Mouse (Mus musculus) kidney, adult 8-10 months (tissue): ENCODE data around the gene Kcnj12.

Source experiments
- DNase-seq, 2 experiments: peaks; one replicate each; pipeline ENCODE4 v3.0.0; 2022

Gene Kcnj12

DNA sequence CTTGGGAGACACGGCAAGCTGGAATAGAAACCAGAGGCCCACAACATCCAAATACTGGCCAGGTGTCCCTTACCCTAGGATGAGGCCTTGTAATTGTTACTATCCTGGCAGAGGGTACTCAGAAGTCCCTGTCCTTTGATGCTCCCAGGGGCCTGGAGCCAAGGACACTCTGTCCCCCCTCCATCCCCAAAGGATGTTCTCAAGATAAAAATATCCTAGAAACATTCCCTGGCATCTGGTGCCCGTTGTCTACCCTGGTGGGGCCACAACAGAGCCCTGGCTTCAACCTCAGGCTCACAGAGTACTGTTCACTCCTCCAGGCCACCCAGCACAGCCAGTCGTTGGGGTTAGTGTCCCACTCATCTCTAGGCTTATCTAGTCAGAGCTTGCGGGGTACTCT lies 38.3 kb downstream of the Kcnj12 start:
- no peak for DNase-seq

DNA sequence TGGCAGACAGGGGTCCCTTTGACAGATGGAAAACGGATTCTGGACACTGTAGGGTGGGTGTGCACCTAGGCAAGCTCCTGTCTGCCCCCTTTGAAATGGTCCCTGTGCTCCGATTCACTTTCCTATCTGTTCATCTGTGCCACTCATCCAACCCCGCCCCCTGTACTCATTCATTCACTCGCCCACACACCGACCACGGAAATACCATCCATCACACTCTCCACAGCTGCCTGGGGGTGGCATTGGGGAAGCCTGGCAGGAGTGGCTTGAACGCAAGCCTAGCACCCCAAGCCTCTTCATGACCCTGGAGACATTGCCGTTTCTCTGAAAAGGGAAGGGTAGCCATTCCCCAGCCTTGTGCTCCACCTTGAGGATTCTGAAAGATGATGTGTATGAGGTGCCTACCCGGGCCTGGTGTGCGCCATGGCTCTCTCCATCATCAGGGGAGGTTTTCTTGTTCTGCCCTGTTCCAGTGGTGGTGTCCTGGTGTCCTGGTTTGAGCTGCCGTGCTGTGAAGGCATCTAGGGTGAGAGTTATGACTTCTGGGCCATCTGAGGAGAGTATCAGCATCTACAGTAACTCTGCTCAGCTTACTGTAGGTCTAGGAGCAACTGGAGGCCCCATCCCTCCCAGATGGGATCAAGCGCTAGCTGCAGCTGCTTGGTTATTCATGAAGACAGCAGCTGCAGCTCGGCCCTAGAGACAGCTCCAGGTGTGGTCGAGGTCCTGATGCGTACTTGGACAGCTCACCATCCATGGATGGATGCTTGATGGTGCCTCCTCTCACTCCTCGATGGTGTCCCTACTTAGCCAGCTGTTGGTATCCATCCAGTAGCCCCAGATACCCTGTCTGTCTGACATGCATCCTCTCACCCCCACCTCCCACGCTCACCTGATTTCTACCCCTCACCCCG lies 40.4 kb downstream of the Kcnj12 start:
- DNase-seq, result no peak

DNA sequence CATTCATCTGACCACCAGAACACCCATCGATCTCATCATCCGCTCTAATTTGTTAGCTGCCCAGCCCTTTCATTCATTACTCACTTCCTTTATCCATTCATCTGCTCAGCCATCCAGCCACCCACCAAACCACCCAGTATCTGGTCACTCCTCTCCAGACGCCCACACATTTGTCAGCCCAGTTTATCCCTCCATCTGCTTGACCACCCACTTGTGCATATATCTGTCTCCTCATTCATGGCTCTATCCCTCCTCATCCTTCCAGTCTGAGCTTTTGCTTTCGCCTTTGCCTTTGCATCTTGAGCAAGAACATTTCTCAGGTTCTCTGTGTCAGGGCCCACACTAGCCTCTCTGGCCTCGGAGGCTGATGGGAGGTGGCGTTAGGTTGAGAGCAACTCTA lies 41.1 kb downstream of the Kcnj12 start:
- no peak for DNase-seq

DNA sequence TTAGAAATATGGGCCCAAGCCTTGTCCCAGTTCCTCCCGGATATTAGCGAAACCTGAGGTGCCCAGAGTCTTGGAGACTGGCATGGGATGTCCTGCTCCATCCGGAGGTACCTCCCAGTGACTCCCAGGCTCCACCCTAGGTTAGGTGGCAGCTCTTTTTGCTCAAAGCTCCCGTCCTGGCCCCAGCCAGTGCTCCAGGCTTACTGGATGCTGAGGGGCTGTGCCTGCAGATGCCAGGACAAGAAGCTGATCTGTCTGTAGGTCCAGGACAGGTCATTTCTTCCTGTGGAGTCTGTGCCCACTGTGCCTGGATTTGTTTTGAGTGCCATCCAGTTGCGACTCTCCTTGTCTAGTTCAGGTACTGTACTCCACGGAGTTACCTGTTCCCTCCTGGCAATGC lies 43.3 kb downstream of the Kcnj12 start:
- DNase-seq, result no peak

DNA sequence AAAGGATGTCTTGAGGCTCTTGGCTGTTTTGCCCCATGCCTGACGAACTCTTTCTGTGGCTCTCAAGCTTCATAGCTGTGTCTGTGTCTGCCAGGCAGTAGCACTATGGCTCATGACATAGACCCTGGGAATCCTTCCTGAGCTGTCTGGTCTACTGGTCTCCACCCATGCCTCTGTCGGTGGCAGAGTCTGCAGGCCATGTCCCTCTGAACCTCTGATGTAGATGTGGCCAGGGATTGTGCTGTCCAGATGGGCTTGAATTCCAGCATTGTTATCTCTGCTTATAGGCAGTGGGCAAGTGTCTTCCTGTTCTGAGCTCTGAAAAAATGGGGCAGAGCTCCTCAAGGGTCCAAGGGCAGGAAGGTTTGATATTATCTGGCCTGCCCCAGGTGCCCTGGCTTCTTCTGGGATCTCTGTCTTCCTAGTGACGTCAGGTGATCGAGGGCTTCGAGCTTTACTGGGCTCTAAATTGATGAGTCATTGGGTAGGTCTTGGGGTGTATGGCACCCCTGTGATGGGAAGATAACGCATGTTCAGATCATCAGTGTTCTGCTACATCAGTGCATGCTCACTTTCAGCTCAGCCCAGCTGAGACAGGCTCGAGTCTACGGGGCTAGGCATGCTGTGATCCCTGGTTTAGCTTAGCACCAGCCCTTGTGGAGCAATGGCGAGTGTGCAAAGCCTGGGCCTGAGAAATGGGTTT lies 44.9 kb downstream of the Kcnj12 start:
- DNase-seq, result no peak

DNA sequence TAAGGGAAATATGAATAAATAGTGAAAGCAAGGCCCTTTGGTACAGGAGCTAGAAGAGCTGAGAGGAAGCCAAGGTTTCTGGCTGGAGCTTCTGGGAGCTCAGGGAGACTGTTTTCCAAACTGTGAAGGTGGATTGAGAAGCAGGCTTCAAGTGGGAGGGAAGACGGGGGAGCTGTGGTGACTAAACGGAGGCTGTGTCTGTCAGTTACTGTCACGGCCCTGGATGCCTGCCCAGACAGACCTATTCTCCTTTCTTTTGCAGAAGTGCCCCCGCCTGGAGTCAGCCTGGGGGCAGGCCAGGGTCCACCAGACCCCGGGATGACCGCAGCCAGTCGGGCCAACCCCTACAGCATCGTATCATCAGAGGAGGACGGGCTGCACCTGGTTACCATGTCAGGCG lies 46.5 kb downstream of the Kcnj12 start:
- DNase-seq, result no peak

DNA sequence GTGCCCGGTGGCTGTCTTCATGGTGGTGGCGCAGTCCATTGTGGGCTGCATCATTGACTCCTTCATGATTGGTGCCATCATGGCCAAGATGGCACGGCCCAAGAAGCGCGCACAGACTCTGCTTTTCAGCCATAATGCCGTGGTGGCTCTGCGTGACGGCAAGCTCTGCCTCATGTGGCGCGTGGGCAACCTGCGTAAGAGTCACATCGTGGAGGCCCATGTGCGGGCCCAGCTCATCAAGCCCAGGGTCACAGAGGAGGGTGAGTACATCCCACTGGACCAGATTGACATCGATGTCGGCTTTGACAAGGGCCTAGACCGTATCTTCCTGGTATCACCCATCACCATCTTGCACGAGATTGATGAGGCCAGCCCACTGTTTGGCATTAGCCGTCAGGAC lies 47.3 kb downstream of the Kcnj12 start:
- DNase-seq, result no peak

DNA sequence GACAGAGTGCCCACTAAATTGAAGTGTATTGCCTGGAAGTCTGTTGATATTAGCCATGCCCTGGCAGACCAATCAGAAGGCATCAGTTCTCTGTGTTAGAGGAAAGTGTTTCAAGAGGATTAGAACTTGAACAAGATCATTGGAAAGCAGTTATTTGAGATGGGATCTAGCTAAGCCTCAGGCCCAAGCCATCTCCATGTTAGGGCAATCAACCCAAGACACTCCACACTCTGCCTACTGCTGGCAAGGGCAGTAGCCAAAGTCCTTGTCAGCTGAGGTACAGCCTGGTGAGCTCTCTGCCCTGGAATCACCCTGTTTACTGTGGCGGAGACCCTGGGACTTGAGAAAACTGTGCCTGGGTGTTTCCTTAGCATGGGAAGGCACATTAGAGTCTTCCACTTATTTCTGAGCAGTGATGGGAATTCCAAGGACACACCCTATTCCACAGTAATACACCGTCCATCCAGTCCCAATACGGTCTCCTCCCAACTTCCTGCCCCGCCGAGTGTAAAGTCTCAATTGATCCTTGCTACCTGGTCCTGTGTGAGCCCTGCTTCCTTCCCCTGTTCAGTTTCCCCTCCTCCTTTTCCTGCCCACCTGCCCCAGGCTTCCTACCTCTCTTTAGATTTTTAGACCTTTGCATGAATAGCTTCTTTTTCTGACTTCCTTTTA lies 52.4 kb downstream of the Kcnj12 start:
- no peak for DNase-seq

DNA sequence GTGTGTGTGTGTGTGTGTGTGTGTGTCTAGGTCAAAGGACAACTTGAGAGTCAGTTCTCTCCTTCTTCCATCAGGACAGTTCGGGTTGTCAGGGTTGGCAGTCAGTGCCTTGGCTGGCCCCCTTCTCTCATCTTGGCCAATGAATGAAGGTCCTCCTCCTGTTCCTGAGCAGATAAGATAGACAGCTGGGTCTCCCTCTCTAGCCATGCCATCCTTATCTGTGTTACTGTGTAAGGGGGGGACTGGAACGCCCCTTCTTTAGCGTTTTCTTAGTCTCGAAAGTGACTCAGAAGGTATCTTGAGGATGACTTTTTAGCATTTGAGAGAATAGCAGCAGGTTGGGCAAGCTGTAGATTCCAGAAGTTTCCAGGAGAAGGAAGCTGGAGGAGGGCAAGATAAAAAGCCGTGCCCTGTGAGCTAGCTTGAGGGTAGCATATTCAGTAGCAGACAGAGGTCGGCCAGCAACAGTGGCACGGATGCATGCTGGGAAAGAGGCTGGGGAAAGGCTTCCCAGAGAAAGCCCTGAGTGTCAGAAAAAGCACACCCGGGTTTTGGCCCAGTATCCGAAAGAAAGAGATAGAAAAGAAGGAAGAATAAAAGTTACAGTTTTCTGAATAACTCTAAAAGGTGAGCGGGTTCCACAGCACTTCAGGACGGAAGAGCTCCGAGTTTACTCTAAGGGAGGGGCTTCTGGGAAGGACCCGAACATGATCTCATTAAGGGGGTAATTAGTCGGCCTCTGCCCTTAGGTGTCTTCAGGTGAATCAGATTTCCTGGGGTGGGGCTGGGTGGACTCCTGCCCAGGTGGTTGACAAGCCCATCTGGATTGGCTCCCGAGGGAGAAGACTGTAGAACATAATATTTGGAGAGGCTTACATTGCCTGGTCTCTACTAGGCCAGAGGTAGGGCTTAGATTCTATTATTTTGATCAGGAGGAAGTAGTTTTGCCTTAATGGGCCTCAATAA lies 53.3 kb downstream of the Kcnj12 start:
- DNase-seq, result no peak

DNA sequence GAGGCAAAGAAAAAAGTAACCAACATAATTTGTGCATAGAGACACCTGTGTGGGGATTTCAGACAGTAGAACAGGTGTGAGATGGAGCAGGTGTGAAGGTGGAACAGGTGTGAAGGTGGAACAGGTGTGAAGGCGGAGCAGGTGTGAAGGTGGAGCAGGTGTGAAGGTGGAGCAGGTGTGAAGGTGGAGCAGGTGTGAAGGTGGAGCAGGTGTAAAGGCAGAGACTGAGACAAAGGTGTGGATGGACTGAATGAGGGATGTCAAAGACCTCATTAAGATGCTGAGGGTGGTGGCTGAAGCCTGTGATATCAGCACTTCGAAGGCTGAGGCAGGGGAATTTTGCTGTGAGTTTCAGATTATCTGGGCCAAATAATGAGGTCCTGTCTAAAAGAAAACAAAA lies 59.3 kb downstream of the Kcnj12 start:
- DNase-seq, result no peak

DNA sequence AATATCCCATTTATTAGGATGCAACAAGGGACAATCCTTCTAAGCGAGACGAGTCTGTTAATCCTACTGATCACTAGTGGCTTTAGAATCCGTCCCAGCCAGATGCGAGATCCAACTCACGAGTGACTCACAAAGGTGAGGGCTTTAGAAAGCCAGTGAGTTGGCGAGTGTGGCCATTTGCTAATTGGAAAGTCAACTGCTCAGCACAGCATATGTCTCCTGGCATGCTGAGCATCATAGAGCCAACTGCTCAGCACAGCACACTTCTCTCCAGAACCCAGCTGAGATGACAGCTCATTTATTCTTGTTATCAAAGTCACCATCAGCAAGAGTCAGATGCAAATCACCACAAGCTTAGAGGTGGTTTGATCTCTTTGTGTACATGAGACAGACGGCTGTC lies 67.8 kb downstream of the Kcnj12 start:
- no peak for DNase-seq

DNA sequence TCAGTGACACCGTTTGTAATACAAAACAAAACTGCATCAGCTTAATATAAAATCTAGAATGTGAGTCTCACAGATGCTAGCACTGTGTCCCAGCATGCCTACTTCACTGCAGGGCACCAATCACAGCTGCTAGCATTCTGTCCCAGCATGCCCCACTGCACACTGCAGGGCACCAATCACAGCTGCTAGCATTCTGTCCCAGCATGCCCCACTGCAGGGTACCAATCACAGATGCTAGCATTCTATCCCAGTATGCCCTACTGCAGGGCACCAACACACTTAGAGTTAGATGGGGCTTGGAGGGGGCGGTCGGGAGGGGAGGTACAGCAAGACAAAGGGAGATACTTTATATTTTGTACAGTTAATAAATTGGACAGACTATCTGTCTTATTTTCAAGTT lies 68.8 kb downstream of the Kcnj12 start:
- no peak for DNase-seq

DNA sequence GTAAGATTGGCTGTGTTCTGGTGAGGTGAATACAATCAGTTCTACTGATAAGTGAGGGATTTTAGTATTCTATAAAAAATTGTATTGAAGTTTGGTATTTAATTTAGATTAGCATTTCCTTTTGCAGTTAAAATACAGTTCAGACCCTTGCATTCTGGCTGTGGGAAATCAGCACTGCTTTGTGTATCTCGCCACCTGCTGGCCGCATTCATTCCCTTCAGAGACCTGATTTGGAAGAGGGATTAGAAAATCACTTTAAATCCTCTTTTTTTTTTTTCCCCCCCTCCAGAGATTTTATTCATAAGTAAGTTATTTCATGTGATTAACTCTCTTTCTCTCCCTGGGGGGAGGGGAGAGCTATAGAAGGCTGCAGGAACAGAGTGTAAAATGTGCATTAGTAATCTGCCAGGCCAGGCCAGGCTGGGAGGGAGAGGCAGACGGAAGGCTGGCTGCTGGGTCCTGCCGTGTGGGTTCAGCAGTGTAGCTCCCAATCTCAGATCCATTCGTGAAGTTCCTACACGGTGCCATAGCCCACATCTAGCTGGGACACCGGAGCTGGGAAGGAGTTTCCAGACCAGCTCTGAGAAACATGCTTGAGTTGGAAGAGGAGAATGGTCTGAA lies 69.4 kb downstream of the Kcnj12 start:
- DNase-seq, result peak; percentile 40 to 82

DNA sequence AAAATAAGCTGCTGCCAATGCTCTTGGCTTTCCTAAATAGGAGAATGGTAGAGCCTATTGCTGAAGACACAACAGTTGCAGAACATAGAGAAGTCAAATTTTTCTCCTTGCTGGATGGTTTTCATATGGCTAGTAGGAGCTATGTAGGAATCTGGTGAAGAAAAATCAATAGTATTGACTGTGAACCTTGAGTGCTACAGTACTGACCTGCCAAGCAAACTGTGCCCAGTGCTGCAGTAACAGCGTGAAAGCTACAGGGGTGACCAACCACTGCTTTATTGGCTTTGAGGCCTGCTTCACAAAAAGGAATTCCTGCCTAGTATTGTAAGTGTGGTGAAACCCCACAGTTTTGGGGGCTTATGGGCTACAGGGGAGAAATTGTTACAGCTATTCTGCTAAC lies 75.7 kb downstream of the Kcnj12 start:
- no peak for DNase-seq

DNA sequence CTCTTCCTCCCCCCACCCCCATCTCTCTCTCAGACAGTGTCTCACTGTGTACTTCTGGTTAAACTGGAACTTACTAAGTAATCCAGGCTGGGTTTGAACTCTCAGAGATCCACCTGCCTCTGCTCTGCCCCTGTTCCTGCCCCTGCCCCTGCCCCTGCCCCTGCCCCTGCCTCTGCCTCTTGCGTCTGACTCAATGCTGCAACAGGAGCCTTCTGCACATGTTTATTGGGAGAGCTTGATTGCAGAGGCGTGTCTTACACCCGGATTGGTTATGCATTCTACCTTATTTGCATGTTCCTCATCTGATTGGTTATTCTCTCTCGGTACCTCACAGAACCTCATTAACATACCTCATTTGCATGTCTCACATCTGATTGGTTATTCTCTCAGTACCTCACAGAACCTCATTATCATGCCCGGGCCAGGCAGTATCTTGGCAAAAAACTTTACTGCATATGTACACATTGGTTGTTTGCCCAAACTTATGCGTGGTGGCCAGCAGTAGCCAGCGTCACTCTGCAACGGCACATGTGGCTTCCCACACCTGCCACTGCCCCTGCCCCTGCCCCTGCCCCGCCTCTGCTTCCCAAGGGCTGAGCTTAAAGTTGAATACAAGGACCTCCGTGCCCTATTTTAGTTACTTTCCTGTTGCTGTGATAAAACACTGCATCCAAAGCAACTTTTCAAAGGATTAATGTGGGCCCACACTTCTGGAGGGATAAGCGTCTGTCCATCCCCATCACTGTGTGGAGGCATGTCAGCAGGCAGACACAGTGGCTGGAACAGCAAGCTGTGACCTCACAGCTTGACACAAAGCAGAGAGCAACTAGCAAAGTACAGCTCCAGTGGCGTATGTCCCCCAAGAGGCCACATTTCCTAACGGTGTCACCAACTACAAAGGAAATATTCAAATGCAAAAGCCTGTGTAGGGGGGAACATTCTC lies 80.3 kb downstream of the Kcnj12 start:
- no peak for DNase-seq

DNA sequence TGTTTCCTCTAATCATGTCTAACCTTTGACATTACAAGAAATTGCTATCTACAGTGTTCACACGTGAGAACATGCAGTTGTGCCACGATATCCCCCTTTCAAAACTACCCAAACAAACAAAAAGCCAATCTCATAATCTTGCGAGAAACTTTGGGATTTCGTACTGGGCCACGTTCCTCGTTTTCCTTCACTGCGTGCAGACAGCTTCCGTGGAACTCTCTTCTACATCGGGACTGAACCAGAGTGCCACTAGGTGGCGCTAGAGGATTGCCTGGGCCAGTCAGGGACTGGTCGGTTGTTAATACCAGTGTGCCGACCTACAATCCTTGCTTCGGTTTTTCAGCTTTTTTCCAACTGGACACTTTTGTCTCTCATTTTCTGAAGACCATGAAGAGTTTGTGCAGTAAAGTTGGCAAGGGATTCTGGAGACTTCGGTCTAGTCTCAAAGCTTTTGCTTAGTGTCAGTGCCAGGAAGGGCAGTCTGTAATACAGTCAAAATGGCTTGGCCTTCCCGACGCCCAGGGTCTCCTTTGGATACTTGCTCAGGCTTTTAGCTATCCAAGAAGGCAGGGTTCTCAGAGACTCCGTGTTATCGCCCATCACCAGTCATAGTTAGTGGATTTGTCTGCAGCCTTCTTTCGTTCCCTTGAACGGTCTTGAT lies 82.0 kb downstream of the Kcnj12 start:
- peak; percentile 78 to 87 for DNase-seq

DNA sequence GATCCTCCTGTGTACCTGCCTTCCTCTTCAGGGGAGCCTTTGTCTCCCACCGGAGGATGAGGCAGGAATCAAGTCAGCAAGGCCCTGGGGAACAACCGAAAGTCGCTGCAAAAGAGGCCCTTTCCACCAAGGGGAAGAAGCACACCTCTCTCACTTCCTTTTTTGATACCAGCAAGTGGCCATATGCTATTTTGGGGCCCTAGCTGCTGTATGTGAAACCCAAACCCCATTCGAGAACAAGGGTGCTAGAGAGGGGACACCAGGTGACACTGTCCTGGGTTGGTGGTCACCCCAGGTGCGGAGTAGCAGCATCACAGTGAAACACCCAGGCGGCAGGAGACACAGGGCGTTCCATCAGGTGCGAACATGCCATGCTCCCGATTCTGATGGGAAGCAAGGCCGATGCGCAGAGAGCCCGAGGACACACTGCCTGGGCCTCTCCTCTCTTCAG lies 86.6 kb downstream of the Kcnj12 start:
- DNase-seq, result no peak

DNA sequence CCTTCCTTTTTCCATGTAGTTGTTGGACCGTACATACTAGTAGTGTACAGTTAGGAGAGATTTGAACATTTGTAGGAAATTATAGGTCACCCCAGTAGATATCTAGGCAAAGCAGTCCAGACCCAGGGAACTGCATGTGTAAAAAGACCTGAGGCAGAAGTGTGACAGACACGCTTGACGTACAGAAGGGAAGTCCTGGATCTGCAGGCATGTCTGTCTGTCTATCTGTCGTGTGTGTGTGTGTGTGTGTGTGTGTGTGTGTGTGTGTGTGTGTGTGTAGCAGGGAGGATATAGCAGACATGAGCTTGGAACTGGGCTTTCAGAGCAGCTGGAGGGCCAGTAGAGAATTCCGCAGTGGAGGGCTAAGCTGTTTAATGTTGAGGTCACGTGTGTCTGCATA lies 87.3 kb downstream of the Kcnj12 start:
- no peak for DNase-seq

DNA sequence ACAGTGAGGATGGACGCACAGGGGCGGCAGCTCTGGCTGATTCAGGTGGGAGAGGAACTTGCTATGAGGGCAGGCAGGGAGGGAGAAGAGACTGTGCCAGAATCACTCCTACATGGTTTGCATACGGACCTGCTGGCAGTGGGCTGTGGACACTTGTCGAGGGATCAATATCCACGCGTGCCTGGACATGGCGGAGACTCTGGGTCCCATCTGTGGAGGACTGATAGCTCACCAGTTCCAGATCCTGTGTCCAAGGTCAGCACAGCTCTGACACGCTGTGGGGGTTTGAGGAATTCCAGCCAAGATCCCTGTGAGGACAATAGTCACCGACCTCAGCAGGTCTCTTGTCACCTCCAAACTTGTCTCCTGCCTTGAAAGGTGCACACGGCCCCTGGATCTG lies 87.7 kb downstream of the Kcnj12 start:
- no peak for DNase-seq

DNA sequence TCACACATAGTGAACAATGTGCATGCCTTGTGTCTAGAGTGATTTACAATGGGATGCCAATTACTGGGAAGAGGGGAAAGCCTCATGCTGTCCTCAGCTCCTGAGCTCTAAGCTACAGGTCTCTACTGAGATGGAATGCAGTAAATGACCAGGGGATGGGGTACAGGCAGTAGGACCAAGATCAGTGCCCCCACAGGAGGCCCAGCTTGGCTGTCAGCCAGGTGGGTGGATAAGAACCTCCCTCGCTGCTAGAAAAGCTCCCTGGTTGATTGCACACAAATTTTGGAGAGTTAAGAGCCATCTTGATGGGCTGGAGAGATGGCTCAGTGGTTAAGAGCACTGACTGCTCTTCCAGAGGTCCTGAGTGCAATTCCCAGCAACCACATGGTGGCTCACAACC lies 88.6 kb downstream of the Kcnj12 start:
- no peak for DNase-seq
